Mouse (Mus musculus): ENCODE measurements at regions not wholly inside any gene's neighbourhood (a gene's known extent, or its start where the extent isn't known, plus 50 kb on each side); places are given as distances from the start of the nearest gene placed in this dataset.

DNA sequence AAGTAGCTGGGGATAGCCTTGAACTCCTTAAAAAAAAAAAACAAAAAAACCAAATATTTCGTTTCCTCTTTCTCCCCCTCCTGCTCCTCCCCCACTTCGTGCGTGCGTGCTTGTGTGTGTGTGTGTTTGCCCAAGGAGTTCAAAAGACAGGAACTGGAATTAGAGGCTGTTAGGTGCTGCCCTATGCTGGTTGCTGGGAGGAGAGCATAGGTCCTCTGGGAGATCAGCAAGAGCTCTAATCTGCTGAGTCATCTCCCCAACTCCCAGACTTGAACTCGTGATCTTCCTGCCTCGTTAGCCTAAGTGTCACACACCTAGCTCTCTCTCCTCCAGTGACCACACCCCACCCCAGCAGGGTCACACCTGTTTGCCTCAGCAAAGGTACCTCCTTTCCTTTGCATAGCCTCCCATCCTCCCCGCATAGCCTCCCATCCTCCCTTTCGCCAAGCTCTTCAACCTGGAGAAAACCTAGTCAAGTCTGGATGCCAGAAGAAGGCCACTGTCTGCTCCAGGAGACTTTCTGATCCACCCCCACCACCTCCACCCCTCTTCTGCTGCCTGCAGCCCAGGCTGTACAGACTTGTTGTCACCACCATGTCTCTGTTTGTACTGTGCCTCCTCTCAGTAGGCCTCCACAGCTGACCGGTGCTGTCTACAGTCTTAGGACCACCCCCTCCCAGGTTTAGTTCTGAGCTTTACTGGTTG is 110.5 kb upstream of the Jun start:
- no peaks in the 10 kb centered on the region for H3K36me3 ChIP-seq
- no peak overlapping the region for H3K4me2 ChIP-seq
- H3K27ac ChIP-seq: no peak overlapping the region
- H3K27me3 ChIP-seq: no peaks in the 10 kb centered on the region
- no peak overlapping the region for H3K9ac ChIP-seq
- no peak overlapping the region for H3K4me3 ChIP-seq
- ATAC-seq (replicated peaks; ENCODE audit: insufficient number of reproducible peaks, insufficient read depth, low FRiP score, low read depth): no peak
- H3K9me3 ChIP-seq (replicated peaks): no peaks in the 10 kb centered on the region
- peaks cover 13% of the 10 kb centered on the region for H3K4me1 ChIP-seq (replicated peaks)
- 68% methylated on average over 9 of the region's 9 CpGs for WGBS

DNA sequence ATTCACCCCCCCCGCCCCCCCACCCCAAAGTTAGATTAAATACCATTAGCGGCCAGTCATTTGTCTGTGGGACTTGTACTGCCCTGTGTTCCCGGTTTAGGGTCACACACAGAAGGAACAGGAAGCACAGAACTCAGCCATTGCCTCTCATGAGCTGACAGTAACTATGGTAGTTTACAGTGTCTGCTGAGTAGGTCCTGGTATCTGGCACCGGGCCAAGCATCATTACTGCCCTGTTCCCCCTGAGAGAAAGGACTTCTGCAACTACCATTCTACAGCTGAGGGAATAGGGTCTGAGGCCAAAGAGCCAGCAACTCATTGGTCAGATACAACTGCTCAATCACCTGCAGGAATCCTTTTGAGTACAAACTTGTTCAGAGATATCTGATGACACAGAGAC is 111.4 kb upstream of the Jun start:
- no peaks in the 10 kb centered on the region for H3K36me3 ChIP-seq
- H3K9ac ChIP-seq: no peak overlapping the region
- H3K27ac ChIP-seq: no peak overlapping the region
- WGBS: 60% methylated on average over 4 of the region's 4 CpGs
- no peak overlapping the region for H3K4me3 ChIP-seq
- H3K4me2 ChIP-seq: no peak overlapping the region
- H3K27me3 ChIP-seq: no peaks in the 10 kb centered on the region
- H3K9me3 ChIP-seq (replicated peaks): no peaks in the 10 kb centered on the region
- ATAC-seq (replicated peaks; ENCODE audit: insufficient number of reproducible peaks, insufficient read depth, low FRiP score, low read depth): no peak
- H3K4me1 ChIP-seq (replicated peaks): peaks cover 13% of the 10 kb centered on the region

DNA sequence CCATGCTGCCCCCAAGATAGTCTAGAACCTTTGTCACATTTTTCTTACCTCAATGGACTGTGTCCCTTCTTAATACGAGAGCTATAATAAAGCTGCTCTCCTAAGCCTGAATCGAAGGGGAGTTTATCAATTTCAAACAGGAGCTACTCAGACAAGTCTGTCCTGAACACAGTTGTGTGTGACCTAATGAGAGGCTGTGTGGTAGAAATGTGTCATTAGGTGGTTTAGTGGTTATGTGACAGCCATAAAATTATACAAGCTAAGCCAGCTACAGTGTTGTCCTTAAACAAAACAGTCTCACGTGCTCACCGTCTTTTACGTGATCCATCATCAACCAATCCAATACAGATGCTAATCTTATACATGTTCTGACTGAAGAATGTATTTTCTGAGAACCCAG is 114.5 kb upstream of the Jun start:
- Histone ChIP-seq H3K9me3 (replicated peaks) (no peaks in the 10 kb centered on the region), H3K4me3 (no peak overlapping the region), H3K4me1 (replicated peaks) (no peaks in the 10 kb centered on the region), H3K4me2 (no peak overlapping the region), H3K27me3 (no peaks in the 10 kb centered on the region), H3K36me3 (no peaks in the 10 kb centered on the region), H3K9ac (no peak overlapping the region), H3K27ac (no peak overlapping the region)
- 81% methylated on average over 5 of the region's 5 CpGs for WGBS
- ATAC-seq (replicated peaks; ENCODE audit: insufficient number of reproducible peaks, insufficient read depth, low FRiP score, low read depth): no peak

DNA sequence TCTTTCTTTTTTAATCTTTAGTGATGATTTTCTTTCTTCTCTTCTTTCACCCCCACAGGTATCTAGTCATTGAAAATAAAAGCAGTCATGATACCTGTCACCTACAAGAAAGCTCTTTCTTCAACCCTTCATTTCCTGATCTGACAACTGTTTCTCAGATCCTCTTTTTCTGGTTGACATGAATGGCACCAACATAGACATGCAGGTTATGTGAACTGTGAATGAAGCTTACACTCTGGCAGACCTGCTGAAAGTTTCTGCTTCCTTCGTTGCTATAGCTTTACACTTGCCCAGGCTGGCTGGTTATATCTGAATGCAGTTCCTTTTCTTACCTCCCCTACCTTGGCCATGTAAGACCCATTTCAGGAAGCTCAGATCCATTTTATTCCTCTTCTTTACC is 115.2 kb upstream of the Jun start:
- no peak for ATAC-seq (replicated peaks; ENCODE audit: insufficient number of reproducible peaks, insufficient read depth, low FRiP score, low read depth)
- no peaks in the 10 kb centered on the region for H3K36me3 ChIP-seq
- no peak overlapping the region for H3K4me2 ChIP-seq
- 75% methylated on average over 1 of the region's 1 CpGs for WGBS
- H3K4me1 ChIP-seq (replicated peaks): no peaks in the 10 kb centered on the region
- H3K27ac ChIP-seq: no peak overlapping the region
- H3K9me3 ChIP-seq (replicated peaks): no peaks in the 10 kb centered on the region
- no peaks in the 10 kb centered on the region for H3K27me3 ChIP-seq
- H3K9ac ChIP-seq: no peak overlapping the region
- H3K4me3 ChIP-seq: no peak overlapping the region

DNA sequence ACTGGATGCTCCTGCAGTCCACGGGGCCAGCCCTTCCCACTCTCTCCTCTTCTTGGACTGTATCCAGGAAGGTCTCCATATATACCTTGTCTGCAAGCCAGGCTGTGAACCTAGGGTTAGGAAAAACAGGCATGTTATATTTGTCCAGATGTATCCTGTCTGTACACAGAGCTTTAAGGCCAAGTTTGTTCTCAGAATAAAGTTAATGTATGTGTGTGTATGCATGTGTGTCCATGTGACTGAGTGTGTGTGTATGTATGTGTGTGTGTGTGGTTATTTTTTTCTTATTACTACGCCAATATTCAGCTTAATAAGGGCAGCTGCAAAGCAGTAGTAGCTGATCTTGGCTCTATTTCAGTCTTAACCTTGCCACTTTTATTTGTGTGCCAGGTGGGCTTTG is 117.7 kb upstream of the Jun start:
- no peaks in the 10 kb centered on the region for H3K9me3 ChIP-seq (replicated peaks)
- H3K4me3 ChIP-seq: no peak overlapping the region
- H3K36me3 ChIP-seq: no peaks in the 10 kb centered on the region
- 0 out of 2 replicates have a peak, but pooled peaks have one; percentile 27 for ATAC-seq (replicated peaks; ENCODE audit: insufficient number of reproducible peaks, insufficient read depth, low FRiP score, low read depth)
- H3K4me2 ChIP-seq: no peak overlapping the region
- 58% methylated on average over 2 of the region's 2 CpGs for WGBS
- no peak overlapping the region for H3K9ac ChIP-seq
- H3K4me1 ChIP-seq (replicated peaks): no peaks in the 10 kb centered on the region
- no peaks in the 10 kb centered on the region for H3K27me3 ChIP-seq
- no peak overlapping the region for H3K27ac ChIP-seq

DNA sequence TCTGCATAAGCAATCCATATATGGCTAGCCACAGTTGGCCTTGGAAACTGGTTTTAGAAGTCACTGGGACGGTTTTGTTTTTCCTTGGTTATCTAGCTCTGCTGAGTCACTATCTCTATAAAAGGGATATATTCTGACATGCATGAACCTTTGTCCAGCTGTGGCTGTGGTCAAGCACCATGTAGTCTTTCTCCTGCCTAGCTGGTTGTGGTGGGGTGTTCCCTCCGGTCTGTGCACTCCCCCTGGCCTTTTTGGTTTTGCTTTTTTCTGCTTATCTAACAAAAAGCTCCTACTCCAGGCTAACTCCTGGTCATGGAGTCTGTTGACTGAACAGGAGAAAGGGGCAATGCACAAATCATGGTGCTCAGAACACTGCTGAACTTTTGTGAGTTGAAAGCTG is 125.7 kb upstream of the Jun start:
- Histone ChIP-seq H3K27ac (no peak overlapping the region), H3K9ac (no peak overlapping the region), H3K27me3 (no peaks in the 10 kb centered on the region), H3K9me3 (replicated peaks) (no peaks in the 10 kb centered on the region), H3K4me2 (no peak overlapping the region), H3K36me3 (no peaks in the 10 kb centered on the region), H3K4me3 (no peak overlapping the region), H3K4me1 (replicated peaks) (0 out of 2 replicates have a peak, but pooled peaks cover 4% of the 10 kb centered on the region)
- ATAC-seq (replicated peaks; ENCODE audit: insufficient number of reproducible peaks, insufficient read depth, low FRiP score, low read depth): no peak
- 48% methylated on average over 2 of the region's 2 CpGs for WGBS

DNA sequence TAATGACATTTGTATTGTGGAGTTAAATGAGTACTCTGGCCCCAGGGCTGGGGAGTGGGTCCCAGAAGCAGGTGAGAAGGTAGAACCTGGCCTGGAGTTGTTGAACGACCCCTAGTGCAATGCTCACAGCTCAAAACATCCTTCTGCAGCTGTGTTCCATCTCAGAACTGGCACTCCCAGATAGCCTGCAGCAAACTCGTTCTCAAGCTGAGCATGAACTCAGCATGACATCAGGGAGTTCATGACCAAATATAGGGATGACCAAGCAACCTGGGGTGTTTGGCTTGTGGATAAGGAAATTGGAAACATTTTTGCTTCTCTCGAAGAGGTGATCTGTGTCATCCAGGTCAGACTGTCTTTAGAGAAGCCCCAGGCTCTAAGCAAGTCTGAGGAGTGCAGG is 126.4 kb upstream of the Jun start:
- Histone ChIP-seq H3K4me2 (no peak overlapping the region), H3K4me1 (replicated peaks) (0 out of 2 replicates have a peak, but pooled peaks cover 4% of the 10 kb centered on the region), H3K4me3 (no peak overlapping the region), H3K36me3 (no peaks in the 10 kb centered on the region), H3K9ac (no peak overlapping the region), H3K27me3 (no peaks in the 10 kb centered on the region), H3K9me3 (replicated peaks) (no peaks in the 10 kb centered on the region), H3K27ac (no peak overlapping the region)
- WGBS: 37% methylated on average over 3 of the region's 3 CpGs
- no peak for ATAC-seq (replicated peaks; ENCODE audit: insufficient number of reproducible peaks, insufficient read depth, low FRiP score, low read depth)

DNA sequence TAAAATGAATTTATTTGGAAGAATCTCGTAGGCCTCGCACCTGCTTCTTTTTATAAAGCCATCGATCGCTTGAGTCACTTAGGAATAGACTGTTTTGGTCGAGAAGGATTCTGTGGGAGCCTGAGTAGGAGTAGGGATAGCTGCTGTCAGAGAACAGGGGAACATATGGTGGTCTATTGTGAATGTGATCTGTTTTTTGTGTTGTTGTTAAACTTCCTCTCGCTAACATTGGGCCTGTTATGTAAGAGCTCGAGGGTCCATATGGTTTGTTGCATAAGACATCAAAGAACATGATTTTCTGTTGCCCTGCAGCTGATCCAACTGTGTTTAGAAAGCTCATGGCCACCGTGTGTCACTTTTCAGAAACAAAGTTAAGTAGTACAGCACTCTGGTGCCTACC is 126.9 kb upstream of the Jun start:
- no peak overlapping the region for H3K4me2 ChIP-seq
- 79% methylated on average over 8 of the region's 8 CpGs for WGBS
- no peaks in the 10 kb centered on the region for H3K27me3 ChIP-seq
- H3K36me3 ChIP-seq: no peaks in the 10 kb centered on the region
- H3K9me3 ChIP-seq (replicated peaks): no peaks in the 10 kb centered on the region
- ATAC-seq (replicated peaks; ENCODE audit: insufficient number of reproducible peaks, insufficient read depth, low FRiP score, low read depth): no peak
- no peak overlapping the region for H3K9ac ChIP-seq
- H3K4me3 ChIP-seq: no peak overlapping the region
- no peak overlapping the region for H3K27ac ChIP-seq
- H3K4me1 ChIP-seq (replicated peaks): 0 out of 2 replicates have a peak, but pooled peaks cover 4% of the 10 kb centered on the region

DNA sequence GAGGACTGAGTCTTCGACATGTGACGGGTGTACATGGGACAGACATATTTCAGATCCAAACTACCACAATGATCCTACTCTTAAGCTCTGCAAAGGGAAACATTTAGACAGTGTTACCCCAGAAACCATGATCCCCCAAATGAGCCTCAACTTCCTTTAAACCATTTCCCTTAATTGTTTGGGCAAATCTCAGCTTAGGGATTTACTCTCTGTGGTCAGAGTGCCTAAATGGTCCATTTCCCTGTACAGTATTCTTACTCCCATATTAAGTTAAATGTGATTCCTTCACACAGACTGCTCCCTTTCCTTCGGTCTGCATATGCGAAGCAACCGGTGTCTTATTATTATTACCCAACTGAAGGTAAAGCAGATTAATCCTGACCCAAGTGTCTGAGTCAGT is 128.4 kb upstream of the Jun start:
- Histone ChIP-seq H3K27ac (no peak overlapping the region), H3K9me3 (replicated peaks) (no peaks in the 10 kb centered on the region), H3K9ac (no peak overlapping the region), H3K4me2 (no peak overlapping the region), H3K4me3 (no peak overlapping the region), H3K36me3 (no peaks in the 10 kb centered on the region), H3K4me1 (replicated peaks) (0 out of 2 replicates have a peak, but pooled peaks cover 4% of the 10 kb centered on the region), H3K27me3 (no peaks in the 10 kb centered on the region)
- WGBS: 93% methylated on average over 5 of the region's 5 CpGs
- no peak for ATAC-seq (replicated peaks; ENCODE audit: insufficient number of reproducible peaks, insufficient read depth, low FRiP score, low read depth)

DNA sequence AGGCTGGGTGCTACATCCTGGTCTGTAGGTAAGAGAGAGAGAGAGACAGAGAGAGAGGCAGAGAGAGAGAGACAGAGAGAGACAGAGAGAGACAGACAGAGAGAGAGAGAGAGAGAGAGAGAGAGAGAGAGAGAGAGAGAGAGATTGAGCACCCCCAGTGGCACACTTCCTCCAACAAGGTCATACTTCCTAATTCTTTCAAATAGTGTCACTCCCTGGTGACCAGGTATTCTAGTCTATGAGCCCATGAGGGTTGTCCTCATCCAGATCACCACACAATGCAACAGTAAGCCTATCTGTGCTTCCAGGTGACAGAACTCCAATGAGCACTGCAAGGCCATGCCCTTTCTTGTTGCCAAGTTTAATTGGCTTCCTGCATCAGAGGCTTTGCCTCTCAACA is 129.0 kb upstream of the Jun start:
- no peak overlapping the region for H3K4me3 ChIP-seq
- no peak overlapping the region for H3K27ac ChIP-seq
- no peak overlapping the region for H3K4me2 ChIP-seq
- no peaks in the 10 kb centered on the region for H3K27me3 ChIP-seq
- no peak for ATAC-seq (replicated peaks; ENCODE audit: insufficient number of reproducible peaks, insufficient read depth, low FRiP score, low read depth)
- 0 out of 2 replicates have a peak, but pooled peaks cover 4% of the 10 kb centered on the region for H3K4me1 ChIP-seq (replicated peaks)
- H3K36me3 ChIP-seq: no peaks in the 10 kb centered on the region
- H3K9ac ChIP-seq: no peak overlapping the region
- no peaks in the 10 kb centered on the region for H3K9me3 ChIP-seq (replicated peaks)

DNA sequence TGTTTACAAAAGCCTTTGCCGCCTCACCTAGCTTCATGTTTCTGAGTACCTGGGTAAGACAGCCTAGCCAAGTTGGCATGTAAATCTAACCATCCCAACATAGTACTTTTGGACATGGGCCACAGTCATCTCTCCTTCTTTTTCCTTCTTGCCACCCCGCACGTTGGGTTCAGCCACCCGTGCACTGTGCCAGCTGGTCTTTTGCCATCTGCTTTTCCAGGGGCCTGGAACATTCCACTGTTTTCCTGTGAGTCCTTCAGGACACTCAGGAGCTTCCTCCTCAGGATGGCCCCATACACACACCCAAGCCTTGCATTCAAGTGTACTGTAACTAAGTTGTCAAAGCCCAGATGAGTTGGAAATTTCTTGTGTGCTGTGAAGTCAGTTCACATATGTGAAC is 132.2 kb upstream of the Jun start:
- 64% methylated on average over 4 of the region's 4 CpGs for WGBS
- Histone ChIP-seq H3K27me3 (no peaks in the 10 kb centered on the region), H3K4me3 (no peak overlapping the region), H3K9me3 (replicated peaks) (no peaks in the 10 kb centered on the region), H3K27ac (no peak overlapping the region), H3K4me1 (replicated peaks) (no peaks in the 10 kb centered on the region), H3K9ac (no peak overlapping the region), H3K36me3 (no peaks in the 10 kb centered on the region), H3K4me2 (no peak overlapping the region)
- no peak for ATAC-seq (replicated peaks; ENCODE audit: insufficient number of reproducible peaks, insufficient read depth, low FRiP score, low read depth)

DNA sequence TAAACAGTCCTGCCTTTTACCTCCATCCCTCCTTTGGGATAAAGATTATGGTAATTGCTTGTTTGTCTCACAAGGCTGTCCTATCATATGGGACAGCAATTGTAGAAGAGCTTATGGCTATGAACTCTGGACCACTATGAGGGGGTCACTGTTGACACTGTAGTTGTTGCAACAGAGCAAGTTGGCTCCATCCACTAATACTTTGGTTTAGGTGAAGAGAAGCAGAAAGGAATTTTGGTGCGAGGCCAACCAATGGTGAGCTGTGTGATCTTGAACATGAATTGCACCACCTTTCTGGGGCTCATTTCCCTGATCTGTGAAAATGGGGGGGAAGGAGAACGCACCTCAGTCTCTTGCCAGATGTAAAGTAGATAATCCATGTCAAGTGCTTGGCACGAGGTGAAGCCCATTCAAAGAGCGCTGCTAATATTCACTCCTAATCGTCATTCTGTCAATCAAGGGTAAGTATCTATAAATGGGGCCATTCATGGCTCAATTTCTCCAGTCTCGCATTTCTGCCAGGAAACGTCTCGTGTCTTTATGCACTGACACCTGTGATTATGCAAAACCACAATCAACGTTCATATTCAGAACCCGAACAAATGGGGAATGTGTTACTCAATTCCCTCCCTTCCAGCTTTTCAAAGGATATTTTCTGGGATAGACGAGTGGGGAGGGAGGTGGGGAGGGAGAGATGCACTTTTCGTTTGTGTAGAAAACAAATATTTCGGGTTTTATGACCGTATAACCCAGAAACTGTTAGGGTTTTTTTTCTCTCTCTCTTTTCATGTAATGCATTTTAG is 133.3 kb upstream of the Jun start:
- H3K27ac ChIP-seq: no peak overlapping the region
- H3K36me3 ChIP-seq: no peaks in the 10 kb centered on the region
- ATAC-seq (replicated peaks; ENCODE audit: insufficient number of reproducible peaks, insufficient read depth, low FRiP score, low read depth): no peak
- no peak overlapping the region for H3K4me2 ChIP-seq
- no peaks in the 10 kb centered on the region for H3K9me3 ChIP-seq (replicated peaks)
- no peaks in the 10 kb centered on the region for H3K4me1 ChIP-seq (replicated peaks)
- H3K27me3 ChIP-seq: no peaks in the 10 kb centered on the region
- no peak overlapping the region for H3K4me3 ChIP-seq
- 73% methylated on average over 14 of the region's 14 CpGs for WGBS
- H3K9ac ChIP-seq: no peak overlapping the region

Measured in heart, embryonic 15.5 days (tissue).